Mouse (Mus musculus) midbrain, embryonic 15.5 days (tissue): ENCODE data around the gene Olfr1360. TPM values are rescaled to one million over a fixed set of nuclear protein-coding genes. Genes with fewer than 3 reads are reported as not detected.
"Not testable (repeated sequence)": the region's sequence is repeated elsewhere in the genome, so short reads cannot be mapped to it uniquely, and the experiment has no call there.

Source experiments
- ATAC-seq: fragments of 200-750 bp; cut with Nextera tagmentation; replicated peaks from 2 replicates; pipeline ENCODE4 v1.8.0; 2017; ENCODE audit warnings: moderate TSS enrichment
- H3K27ac ChIP-seq: fragments of 300-500 bp; sonication (generic); 2 replicates; pipeline ENCODE4 v1.5.1; 2015; ENCODE audit warnings: mild to moderate bottlenecking, inconsistent platforms
- H3K27me3 ChIP-seq: fragments of 300-500 bp; sonication (generic); replicated peaks from 2 replicates; pipeline ENCODE4 v1.6.1; 2015; ENCODE audit warnings: inconsistent platforms
- H3K36me3 ChIP-seq: fragments of 300-500 bp; sonication (generic); replicated peaks from 2 replicates; pipeline ENCODE4 v1.6.1; 2015; ENCODE audit warnings: inconsistent platforms
- H3K4me1 ChIP-seq: fragments of 300-500 bp; sonication (generic); 2 replicates; pipeline ENCODE4 v1.6.1; 2015; ENCODE audit warnings: inconsistent platforms
- H3K4me2 ChIP-seq: fragments of 300-500 bp; sonication (generic); 2 replicates; pipeline ENCODE4 v1.6.1; 2015; ENCODE audit warnings: inconsistent platforms, mild to moderate bottlenecking, moderate library complexity
- H3K4me3 ChIP-seq: fragments of 300-500 bp; sonication (generic); 2 replicates; pipeline ENCODE4 v1.5.1; 2015; ENCODE audit warnings: mild to moderate bottlenecking, inconsistent platforms
- H3K9ac ChIP-seq: fragments of 300-500 bp; sonication (generic); 2 replicates; pipeline ENCODE4 v1.6.1; 2015; ENCODE audit warnings: mild to moderate bottlenecking, inconsistent platforms
- H3K9me3 ChIP-seq: fragments of 300-500 bp; sonication (generic); 2 replicates; pipeline ENCODE4 v1.6.1; 2016; ENCODE audit warnings: inconsistent platforms
- WGBS: fragments of 180-500 bp; shearing (Covaris S2); methylation state at CpG from one replicate; pipeline ENCODE4 v1.1.7; 2015; ENCODE audit warnings: mixed read lengths; 5-methylcytosine and 5-hydroxymethylcytosine counted together
- polyA plus RNA-seq: library from polyadenylated mRNA; unstranded; fragments of >200 nt; fragmentation: Nextera tagmentation; extraction: Ambion mirVana; gene quantifications from 2 replicates; pipeline ENCODE4 v1.2.1, GENCODE M21; 2015

Gene Olfr1360
- polyA plus RNA-seq: not detected in 2 replicates

GRCm38 (mm10) chr13:21677305-21677704 lies at the start of gene Olfr1360:
Olfr1360 (minus strand) TSS chr13:21677405.
- ATAC-seq: no peak

GRCm38 (mm10) chr13:21722993-21723836 lies 46.0 kb upstream of the Olfr1360 start:
- H3K36me3 ChIP-seq: no peaks in the 10 kb centered on the region
- H3K9me3 ChIP-seq: no peaks in the 10 kb centered on the region
- no peak overlapping the region for H3K27ac ChIP-seq
- H3K4me1 ChIP-seq: peaks cover 27% of the 10 kb centered on the region
- no peak overlapping the region for H3K4me3 ChIP-seq
- no peak for ATAC-seq
- no peak overlapping the region for H3K9ac ChIP-seq
- no peaks in the 10 kb centered on the region for H3K27me3 ChIP-seq
- H3K4me2 ChIP-seq: 0 out of 2 replicates have a peak overlapping the region, but pooled peaks have one; percentile 69
- whole genome bisulfite sequencing: 31% methylated on average over 5 of the region's 5 CpGs

More at GRCm38 (mm10) chr13:21677305-21677704, at the start of gene Olfr1360:
- Histone ChIP-seq H3K27ac (no peak within 1 kb of the TSS), H3K4me2 (no peak within 1 kb of the TSS), H3K4me3 (no peak within 1 kb of the TSS), H3K4me1 (no peaks in the 10 kb centered on the region), H3K9me3 (no peaks in the 10 kb centered on the region), H3K27me3 (no peaks in the 10 kb centered on the region), H3K9ac (no peak within 1 kb of the TSS), H3K36me3 (no peaks in the 10 kb centered on the region)
- 88% methylated on average over 2 of the region's 2 CpGs for WGBS

GRCm38 (mm10) chr13:21722373-21722925 lies 45.2 kb upstream of the Olfr1360 start:
- H3K27me3 ChIP-seq: no peaks in the 10 kb centered on the region
- H3K4me1 ChIP-seq: peaks cover 22% of the 10 kb centered on the region
- H3K9ac ChIP-seq: peak overlapping the region; percentile 50
- ATAC-seq: no peak; the same call in 1 of the 2 replicates
- H3K27ac ChIP-seq: peak overlapping the region; percentile 87
- H3K4me2 ChIP-seq: peak overlapping the region; percentile 69
- no peaks in the 10 kb centered on the region for H3K36me3 ChIP-seq
- peak overlapping the region; percentile 45 for H3K4me3 ChIP-seq
- H3K9me3 ChIP-seq: no peaks in the 10 kb centered on the region
- 2% methylated on average over 11 of the region's 11 CpGs for WGBS

- peak within 1 kb of the TSS; percentile 50 for H3K9ac ChIP-seq
- H3K4me1 ChIP-seq: peaks cover 25% of the 10 kb centered on the region
- H3K27me3 ChIP-seq, H3K9me3 ChIP-seq, H3K36me3 ChIP-seq: not testable (repeated sequence)
- peak within 1 kb of the TSS; percentile 87 for H3K27ac ChIP-seq
- H3K4me2 ChIP-seq: peak within 1 kb of the TSS; percentile 69
- ATAC-seq: peak; percentile 98
- peak within 1 kb of the TSS; percentile 45 for H3K4me3 ChIP-seq
- WGBS: under 1% methylated on average over 37 of the region's 37 CpGs
Measured at GRCm38 (mm10) chr13:21721757-21722372, 44.7 kb upstream of the Olfr1360 start, which contains the start of gene Hist1h2bm. Hist1h2bm (plus strand) TSS chr13:21722044.

GRCm38 (mm10) chr13:21721107-21721756 lies 44.0 kb upstream of the Olfr1360 start:
- peak overlapping the region; percentile 87 for H3K27ac ChIP-seq
- ATAC-seq, H3K9ac ChIP-seq, H3K36me3 ChIP-seq, H3K27me3 ChIP-seq, H3K9me3 ChIP-seq: not testable (repeated sequence)
- H3K4me2 ChIP-seq: peak overlapping the region; percentile 69
- H3K4me3 ChIP-seq: peak overlapping the region; percentile 45
- WGBS: 1% methylated on average over 24 of the region's 44 CpGs
- H3K4me1 ChIP-seq: peaks cover 27% of the 10 kb centered on the region

- H3K4me1 ChIP-seq: peaks cover 36% of the 10 kb centered on the region
- H3K4me2 ChIP-seq: peak overlapping the region; percentile 78
- H3K27me3 ChIP-seq: no peaks in the 10 kb centered on the region
- WGBS: 58% methylated on average over 4 of the region's 4 CpGs
- no peaks in the 10 kb centered on the region for H3K9me3 ChIP-seq
- no peaks in the 10 kb centered on the region for H3K36me3 ChIP-seq
- H3K9ac ChIP-seq: peak overlapping the region; percentile 21; the same call in 1 of the 2 replicates
- peak overlapping the region; percentile 58; the same call in 1 of the 2 replicates for H3K27ac ChIP-seq
- peak overlapping the region; percentile 39 for H3K4me3 ChIP-seq
- ATAC-seq: no peak
Measured at GRCm38 (mm10) chr13:21718381-21719080, 41.3 kb upstream of the Olfr1360 start.

- H3K9me3 ChIP-seq, H3K27me3 ChIP-seq, H3K36me3 ChIP-seq: not testable (repeated sequence)
- under 1% methylated on average over 31 of the region's 56 CpGs for WGBS
- Histone ChIP-seq H3K9ac (peak within 1 kb of the TSS; percentile 52), H3K4me1 (peaks cover 35% of the 10 kb centered on the region), H3K4me3 (peak within 1 kb of the TSS; percentile 44), H3K4me2 (peak within 1 kb of the TSS; percentile 78), H3K27ac (peak within 1 kb of the TSS; percentile 91)
- ATAC-seq: peak; percentile 45
Measured at GRCm38 (mm10) chr13:21717397-21718357, 40.5 kb upstream of the Olfr1360 start, which contains the start of gene Hist1h3h. Hist1h3h (plus strand) TSS chr13:21717659.

- WGBS: 0% methylated on average over 16 of the region's 38 CpGs
- H3K27me3 ChIP-seq, H3K36me3 ChIP-seq, H3K9me3 ChIP-seq: not testable (repeated sequence)
- Histone ChIP-seq H3K4me3 (peak overlapping the region; percentile 44), H3K9ac (peak overlapping the region; percentile 52), H3K27ac (peak overlapping the region; percentile 91), H3K4me2 (peak overlapping the region; percentile 78), H3K4me1 (peaks cover 30% of the 10 kb centered on the region)
- ATAC-seq: peak; percentile 4; the same call in 1 of the 2 replicates
Measured at GRCm38 (mm10) chr13:21716540-21717391, 39.6 kb upstream of the Olfr1360 start.

GRCm38 (mm10) chr13:21715864-21716539 lies 38.8 kb upstream of the Olfr1360 start, which contains the start of the genes Hist1h2bl and Hist1h2ai:
Hist1h2bl (minus strand) TSS chr13:21716143.
Hist1h2ai (plus strand) TSS chr13:21716422.
- under 1% methylated on average over 37 of the region's 50 CpGs for WGBS

More at GRCm38 (mm10) chr13:21715864-21716539, 38.8 kb upstream of the Olfr1360 start, which contains the start of the genes Hist1h2bl and Hist1h2ai:
- peak; percentile 96 for ATAC-seq
- peak within 1 kb of the TSS; percentile 91 for H3K27ac ChIP-seq
- H3K9ac ChIP-seq: peak within 1 kb of the TSS; percentile 52
- peaks cover 27% of the 10 kb centered on the region for H3K4me1 ChIP-seq
- H3K4me2 ChIP-seq: peak within 1 kb of the TSS; percentile 78
- peak within 1 kb of the TSS; percentile 44 for H3K4me3 ChIP-seq
- H3K36me3 ChIP-seq, H3K9me3 ChIP-seq, H3K27me3 ChIP-seq: not testable (repeated sequence)
